Mouse (Mus musculus): ENCODE results near the gene Ano10.

GRCm38 (mm10) chr9:122248168-122248567, 46.1 kb downstream of the Ano10 start:
- peak; percentile 91 for TF ChIP-seq CTCF (IDR thresholded peaks at IDR 0.05; ENCODE audit: borderline replicate concordance, insufficient read depth, low read length)
- no peak for TF ChIP-seq POLR2A (IDR thresholded peaks at IDR 0.05; ENCODE audit: low read depth, low read length)

All from embryonic fibroblast, embryonic 13.5 days (primary cell).